Mouse (Mus musculus) 3134 (cell line): ENCODE data around the gene Cuedc1.

Source experiments
- DNase-seq: peaks from one replicate; pipeline ENCODE4 v3.0.0-alpha.2; 2011; ENCODE audit warnings: low spot score; ENCODE audit not compliant: insufficient read length; ENCODE audit errors: extremely low read depth

Cuedc1 gene

DNA sequence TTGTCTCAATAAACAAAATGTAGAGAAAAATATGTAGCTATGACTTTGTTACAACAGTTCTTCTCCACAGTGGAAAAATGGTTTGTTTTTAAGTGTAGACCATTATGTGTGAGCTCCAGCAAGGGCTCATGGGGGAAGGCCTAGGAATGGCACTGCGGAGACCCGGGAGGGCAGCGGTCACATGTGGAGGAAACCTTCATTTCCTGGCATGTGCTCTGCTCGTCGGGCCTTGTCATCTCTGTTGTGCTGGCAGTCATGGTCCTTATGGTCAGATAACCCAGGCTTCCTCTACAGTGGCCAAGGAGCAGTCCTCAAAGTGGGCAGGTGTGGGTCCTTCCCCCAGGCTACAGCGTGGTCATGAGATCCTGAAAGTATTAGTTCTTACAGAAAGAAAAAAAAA is 14.2 kb upstream of the Cuedc1 start:
- no peak for DNase-seq

DNA sequence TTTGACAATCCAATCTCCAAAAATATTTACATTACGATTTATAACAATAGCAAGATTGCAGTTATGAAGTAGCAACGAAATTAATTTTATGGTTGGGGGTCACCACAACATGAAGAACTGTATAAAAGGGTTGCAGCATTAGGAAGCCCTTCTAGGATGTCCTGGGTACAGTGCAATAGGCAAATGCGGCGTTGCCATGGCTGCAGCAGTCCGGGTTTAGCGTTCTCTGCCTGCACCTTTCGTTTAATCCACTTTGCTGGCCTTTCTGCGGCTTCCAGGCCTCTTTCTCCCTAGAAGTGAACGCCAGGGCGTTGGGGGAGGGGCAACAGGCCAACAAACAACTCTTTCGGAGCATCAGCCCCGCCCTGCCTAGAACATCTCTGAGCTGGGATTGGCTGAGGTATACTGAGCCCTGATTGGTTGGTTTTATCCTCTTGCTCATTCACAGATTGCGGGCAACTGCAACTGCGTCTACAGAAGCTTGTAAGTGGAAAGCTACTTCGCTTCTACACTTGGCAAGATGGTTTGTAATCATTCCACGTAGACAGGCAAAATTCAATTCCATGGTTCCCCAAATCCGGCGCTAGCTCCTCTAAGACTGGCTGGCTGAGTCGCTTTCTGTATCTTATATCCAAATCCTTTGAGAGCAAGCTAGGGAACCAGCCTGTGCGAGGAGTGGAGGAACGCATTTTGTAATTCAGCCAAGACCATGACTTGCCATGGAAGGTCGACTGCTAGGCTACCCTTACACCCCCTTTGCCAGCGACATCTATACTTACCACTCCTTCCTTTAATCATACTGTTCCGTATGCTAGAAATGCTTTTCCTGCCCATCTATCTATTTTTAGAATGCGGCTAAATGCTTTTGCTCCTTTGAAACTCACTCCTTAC is 10.9 kb upstream of the Cuedc1 start:
- DNase-seq = peak; percentile 65

DNA sequence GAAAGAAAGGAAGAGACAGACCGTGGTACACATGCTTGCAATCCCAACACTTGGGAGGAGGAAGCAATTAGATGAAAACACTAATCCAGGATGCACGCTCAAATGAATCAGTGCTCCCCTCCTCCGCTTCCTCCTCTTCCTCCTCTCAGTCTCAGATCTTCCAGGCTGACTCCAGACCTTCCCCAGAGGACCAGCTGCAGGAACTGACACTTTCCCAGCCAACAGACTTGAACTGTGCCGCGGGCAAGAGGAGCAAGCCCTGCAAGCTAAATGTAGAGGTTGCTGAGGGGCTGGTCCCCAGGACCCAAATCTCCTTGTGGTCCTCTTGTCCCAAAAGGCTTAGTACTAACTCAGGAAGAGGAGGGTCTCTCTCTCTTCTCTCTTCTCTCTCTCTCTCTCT is 8.7 kb upstream of the Cuedc1 start:
- DNase-seq = no peak

DNA sequence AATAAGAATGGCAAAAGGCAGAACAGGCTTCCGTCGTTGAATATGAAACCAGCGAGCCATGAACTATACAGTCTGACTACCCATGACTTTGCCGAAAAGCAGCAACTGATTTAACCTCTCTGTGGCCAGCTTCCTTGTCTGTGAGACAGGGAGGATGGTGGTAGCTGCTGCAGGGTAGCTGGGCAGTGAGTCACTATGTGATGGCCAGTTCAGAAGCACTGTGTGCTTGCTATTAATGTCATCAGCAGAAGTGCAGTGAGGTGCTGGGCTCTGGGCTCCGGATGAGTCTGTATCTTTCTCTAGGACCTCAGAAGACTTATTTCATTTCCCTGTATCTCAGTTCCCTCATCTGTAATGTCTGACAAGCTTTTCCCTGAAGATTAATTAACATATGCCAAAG is 7.6 kb upstream of the Cuedc1 start:
- no peak for DNase-seq

DNA sequence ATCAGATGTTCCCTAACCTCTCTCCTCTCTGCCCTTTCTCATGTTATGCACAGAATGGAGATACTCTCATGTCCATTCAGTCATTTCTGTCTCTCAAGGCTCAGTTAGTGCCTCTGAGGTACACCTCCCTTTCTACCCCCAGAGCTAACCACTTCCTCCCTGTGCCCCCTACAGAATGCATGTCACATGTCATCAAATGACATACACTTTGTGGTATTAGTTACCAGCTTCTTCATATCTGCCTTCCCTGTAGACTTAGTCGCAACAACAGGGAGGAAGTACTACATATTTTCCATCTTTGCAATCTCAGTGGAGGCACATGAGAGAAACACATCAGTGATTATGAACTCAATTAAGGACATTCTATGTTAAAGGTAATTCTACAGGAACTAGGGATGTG is 5.9 kb upstream of the Cuedc1 start:
- DNase-seq = no peak

DNA sequence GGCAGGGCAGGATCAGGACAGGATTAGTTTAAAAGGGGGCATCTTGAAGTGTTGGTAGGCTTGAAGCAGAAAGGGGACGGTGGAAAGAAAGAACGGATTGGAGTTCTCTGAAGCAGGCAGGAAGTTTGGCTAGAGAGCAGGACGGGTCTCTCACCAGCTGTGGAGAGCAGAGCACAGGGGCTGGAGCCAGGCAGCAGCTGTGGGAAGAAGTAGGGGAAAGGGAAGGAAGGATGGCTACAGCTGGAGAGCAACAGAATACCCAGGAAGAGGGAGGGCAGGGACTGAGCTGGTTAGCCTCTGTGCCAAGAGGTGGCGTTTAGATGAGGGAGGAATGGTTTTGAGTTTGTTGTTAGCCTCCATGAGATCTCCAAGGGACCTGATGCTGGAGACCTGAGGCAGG is 685 bp upstream of the Cuedc1 start:
- no peak for DNase-seq

DNA sequence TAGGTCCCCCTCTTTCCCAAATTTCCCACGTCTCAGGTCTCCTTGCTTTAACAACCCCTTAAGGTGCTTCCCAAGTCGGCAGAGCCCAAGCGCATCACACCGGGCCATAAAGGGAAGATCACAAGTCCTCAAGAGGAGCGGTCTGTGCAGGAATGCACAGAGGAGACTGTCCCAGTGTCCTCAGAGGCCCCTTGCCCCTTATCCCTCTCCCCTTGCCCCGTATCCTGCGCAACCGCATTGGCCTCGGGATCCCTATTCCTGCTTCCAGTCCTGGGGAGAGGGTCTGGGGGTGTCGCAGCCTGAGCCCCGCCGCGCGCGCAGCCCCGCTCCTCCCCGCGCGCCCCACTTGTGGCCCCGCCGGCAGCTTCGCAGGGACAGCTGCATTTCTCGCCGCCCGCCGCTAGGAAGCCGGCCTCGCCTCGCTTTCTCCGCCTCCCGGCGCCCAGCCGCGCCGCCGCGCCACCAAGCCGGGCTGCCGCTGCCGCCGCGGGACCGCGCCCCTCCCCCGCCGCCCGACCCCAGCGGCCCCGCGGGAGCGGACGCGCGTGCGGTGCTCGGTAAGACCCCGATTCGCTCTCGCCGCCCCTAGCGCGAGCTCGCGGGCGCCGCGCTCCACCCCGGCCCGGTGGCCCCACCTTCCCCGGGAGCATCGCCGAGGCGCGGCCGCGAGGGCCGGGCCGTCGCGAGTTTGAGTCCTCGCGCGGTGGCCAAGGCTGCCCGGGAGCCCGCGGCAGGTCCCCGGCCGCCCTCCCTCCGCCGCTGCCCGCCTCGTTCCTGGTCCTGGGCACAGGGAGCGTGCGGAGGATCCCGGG is 1.1 kb downstream of the Cuedc1 start:
- DNase-seq = peak; percentile 83

DNA sequence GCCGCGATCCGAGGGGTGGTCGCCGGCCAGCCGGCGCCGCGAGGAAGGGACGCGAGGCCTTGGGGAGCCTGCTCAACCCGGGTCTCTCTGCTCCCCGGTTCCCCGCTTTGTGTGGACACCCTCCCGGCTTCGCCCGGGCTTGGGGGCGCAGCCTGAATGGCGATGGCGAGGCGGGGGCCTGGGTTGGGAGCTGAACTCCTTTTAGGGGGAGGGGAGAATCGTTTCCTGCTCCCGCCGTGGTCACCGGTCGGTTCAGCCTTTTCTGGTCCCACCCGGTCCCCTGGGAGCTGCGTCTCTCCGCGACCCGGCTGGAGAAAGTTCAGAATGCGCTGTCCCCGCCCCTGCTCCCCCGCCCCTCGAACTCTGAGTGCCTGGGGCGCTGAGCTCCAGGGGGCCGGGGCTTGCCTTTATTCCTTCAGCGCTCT is 1.8 kb downstream of the Cuedc1 start:
- DNase-seq = peak; percentile 79

DNA sequence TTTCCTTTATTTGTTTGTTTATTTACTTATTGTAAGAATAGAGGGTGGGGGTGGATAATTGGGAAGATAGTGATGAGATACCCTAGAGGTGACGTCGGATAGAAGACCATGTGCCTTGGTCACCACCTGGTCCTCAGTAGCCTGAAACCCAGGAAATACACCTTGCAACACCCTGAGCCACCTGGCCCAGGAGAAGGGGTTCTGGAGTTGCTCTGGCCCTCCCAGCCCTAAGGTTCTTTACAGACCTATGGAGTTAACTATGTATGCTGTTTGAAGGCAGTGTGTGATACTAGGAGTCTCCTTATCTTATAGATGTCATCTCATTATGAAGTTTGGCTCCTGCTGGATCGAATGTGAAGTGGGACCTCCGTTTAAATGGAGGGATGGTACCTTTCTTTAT is 2.3 kb downstream of the Cuedc1 start:
- DNase-seq = no peak

DNA sequence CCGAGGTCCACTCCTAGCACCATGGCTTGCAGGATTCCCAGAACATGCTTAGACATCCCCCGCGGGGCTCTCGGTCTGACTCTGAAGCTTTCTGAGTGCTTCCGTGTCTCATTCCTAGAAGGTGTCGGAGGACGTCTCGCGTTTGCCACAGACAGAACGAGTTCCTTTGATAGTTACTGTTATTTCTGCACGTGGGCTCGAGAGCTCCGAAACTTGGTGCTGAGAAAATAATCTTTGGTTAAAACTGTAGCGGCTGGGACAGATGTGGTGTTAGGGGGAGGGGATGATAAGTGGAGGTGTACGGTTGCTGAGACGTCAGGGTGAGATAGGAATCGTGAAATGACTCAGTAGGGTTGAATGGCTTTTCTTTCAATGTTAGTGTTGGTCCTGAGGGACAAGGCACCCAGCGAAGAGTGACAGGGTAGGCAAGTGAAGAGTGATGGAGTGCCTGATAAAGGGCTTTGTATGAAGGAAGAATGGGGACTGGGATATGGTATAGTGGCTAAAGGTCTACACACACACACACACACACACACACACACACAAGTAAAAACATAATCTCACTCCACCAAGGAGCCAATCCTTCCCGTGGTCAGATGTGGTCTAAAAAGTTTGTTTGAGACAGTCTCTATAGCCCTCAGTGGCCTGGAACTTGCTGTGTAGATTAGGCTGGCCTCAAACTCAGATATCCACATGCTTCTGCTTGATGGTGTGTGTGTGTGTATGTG is 5.5 kb downstream of the Cuedc1 start:
- no peak for DNase-seq

DNA sequence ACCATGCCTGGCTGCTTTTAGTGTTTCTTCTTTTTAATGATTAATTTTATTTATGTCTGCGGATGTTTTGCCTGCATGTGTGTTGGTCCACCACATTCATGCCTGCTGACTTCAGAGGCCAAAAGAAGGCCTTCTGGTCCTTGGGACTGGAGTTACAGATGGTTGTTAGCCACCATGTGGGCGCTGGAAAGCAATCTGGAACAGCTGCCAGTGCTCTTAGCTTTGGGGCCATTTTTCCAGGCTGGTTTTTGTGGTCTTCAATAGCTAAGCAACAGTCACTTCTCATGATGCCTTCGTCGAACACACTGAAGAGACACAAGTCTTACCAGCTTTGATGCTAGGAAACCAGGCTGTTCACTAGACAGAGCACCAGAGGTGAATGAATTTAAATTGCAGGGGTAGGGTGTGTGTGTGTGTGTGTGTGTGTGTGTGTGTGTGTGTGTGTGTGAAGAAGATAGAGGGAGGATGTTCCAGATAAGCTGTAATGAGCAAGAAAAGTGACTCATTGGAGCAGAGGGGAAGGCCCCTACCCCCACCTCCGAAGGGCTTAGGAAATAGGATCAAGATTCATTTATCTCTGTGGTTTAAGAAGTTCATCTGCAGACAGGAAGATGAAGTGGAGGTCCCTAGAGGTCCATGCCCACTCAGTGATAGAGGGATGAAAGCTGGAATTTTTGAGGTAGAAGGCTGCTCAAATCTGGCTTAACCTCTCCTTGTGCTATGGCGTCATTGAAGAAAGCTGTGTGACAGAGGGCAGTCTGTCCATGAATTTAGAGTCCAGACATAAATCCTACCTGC is 7.8 kb downstream of the Cuedc1 start:
- DNase-seq = no peak

DNA sequence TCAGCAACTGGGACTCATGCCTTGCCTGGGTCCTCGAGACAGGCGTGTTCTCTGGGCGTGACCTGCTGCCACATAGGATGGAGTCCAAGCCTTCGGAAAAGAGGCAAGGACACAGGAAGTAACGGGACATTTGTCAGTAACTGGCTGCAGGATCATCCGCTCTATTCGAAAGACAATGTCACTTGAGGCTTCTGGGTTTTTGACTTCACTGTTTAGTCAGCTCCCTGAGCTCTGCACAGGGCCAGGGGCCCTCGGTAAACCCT is 8.4 kb downstream of the Cuedc1 start:
- no peak for DNase-seq

DNA sequence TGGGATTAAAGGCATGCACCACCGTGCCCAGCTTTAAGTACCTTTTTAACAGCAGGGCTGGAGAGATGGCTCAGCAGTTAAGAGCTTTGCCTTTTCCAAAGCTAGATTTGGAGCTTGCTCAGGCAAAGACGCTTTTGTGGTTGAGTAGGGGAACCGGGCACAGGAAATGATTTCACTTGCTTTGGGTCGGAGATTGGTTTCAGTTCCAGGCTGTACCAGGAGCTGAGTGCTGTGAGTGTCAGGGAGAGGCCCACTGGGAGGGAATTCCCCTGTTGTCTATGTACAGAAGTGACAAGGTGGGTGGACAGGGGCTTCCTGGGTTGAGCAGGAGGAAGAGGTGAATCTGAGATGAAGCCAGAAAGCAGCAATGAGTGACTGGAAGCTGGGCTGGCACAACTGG is 9.5 kb downstream of the Cuedc1 start:
- DNase-seq = peak; percentile 48

DNA sequence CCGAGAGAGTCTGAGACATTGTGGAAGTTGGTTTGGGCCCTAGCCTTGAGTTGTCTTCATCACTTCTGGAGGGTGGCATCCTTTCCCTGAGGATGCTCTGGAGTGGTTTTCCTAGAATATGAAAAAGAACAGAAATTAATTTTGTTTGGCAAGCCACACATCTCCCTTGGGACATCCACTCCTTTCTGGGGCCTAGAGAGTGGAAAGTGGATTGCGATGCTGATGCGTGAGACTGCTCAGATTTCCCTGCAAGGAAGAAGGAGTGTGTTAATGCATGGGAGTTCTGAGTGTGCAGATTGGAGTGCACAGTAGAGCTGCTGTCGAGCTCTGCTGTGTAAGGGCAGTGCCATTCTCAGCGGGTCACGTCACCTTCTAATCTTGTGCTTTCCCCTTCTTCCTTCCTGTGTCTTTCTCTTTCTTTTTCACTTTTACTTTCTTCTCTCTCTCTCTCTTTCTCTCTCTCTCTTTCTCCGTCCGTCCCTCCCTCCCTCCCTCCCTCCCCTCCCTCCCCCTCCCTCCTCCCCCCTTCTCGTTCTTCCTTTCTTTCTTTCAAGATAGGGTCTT is 12.3 kb downstream of the Cuedc1 start:
- DNase-seq = peak; percentile 22

DNA sequence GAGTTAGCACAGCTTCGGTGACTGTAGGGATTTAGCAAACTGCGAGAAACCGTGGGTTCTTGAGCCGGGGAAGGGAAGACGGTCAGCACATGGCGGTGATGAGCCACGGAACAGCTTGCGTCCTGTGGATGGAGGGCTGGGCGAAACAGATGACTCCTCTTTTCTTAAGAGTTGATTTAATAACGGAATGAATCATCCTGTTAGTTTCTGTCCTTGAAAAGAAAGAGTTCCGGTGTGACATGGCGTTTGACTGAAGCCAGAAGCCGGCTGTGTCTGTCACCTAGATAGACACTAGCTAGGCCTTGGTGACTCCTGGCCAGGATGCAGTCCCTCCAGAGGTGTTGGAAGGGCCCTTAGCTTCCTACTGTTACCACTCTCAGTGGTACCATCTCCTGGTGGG is 14.2 kb downstream of the Cuedc1 start:
- no peak for DNase-seq

DNA sequence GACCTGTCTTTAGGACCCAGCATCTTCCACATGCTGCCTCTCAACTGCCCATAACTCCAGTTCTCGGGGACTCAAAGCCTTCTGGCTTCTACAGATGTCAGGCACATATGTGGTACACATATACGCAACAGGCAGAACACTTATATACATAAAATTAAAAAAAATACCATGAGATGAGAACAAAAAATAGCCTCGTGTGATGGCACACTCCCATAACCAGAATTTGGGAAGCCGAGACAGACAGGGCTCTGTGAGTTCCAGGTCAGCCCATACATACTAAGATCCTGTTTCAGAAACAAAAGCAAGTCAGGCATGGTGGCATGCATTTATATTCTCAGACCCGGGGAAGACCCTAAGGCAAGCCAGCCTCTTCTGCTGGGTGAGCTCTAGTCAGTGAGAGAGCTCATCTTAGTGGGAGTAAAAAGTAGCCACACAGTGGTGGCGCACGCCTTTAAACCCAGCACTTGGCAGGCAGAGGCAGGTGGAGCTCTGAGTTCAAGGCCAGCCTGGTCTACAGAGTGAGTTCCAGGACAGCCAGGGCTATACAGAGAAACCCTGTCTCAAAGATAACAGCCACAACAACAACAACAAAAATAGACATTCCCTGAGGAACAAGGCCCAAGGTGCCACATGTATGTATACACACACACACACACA is 14.9 kb downstream of the Cuedc1 start:
- no peak for DNase-seq

DNA sequence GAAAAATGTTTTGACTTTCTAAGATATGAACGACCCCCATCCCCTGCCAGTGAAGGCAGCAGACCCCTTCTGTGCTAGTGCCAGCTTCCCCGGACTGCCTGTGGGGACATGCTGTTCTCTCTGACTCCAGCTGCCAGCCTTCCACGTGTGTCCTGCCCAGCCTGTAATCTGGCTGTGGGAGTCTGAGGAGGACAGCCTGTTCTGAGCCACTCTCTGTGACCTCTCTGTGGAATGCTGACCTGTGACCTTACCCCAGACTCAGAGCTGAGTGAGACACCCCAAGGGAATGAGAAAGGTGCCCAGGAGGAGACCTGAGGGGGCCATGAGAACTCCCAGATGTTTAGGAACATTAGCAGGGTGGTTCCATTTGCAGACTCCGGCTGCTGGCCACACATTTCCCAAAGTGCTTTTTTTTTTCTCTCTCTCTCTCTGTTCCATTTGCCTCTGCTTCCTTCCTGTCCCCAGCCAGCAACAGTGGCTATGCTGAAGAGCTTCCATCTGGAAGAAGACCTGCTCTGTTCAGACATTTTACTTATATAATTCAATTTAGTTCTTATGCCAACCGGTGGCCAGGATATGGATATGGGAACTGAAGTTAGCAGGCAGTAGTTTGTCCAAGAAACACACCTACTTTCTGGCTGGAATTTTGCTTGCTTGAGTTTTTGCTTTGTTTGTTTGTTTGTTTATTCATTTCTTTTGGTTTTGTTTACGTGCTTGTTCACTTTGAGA is 15.8 kb downstream of the Cuedc1 start:
- no peak for DNase-seq

DNA sequence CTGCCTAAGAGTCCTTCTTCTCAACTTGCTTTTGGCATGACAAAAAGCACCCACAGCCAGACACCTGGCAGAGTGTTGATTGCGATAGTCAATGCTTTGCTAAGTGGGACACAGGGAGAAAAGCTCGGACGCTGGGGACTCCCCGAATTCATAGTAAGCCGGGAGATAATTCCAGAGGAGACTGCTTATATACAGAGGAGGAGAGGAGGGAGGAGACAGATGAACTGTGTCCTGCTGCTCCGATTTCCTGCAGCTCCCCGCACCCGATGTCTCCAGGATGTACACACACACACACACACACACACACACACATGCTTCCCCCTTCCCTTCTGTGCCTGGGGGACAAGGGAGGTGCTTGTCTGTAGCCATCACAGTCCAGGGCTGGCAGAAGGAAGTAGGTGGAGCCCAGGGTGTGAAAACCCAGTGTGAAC is 17.0 kb downstream of the Cuedc1 start:
- no peak for DNase-seq

DNA sequence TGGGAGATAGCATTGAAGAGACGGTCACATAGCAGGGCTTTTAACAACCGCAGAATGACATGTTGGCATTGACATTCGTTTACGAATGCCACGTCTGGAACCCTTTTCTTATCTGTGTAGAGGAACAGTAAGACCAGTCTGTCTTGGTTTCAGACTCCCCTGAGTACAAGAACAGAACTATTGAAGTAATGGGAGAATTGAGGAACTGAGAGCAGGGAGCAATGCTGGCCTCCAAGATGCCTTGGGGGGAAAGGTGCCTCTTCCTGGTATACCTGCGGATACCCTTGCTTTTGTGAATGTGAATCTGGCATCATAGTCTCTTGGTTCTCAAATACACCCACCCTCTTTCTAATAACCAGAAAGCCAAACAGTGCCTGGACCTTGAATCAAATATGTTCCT is 18.7 kb downstream of the Cuedc1 start:
- no peak for DNase-seq
